Mouse (Mus musculus): ENCODE measurements around the gene Skap1.

DNA sequence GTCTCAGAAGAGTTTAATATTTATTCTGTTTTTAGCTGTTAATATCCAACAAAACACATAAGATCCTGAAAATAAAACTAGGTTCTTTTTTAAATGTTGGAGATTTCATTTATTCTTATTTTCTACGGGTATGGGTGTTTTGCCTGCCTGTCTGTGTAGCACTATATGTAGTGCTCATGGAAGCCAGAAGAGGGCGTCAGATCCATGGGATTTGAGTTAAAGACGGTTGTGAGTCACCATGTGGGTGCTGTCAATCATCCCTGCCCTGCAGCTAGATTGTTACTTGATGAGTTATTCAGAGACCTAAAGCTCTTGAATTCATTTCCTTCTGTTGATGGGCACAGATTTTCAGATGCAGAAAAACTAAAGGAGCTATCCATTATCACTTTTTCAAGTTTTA, 108.1 kb downstream of the Skap1 start:
- TF ChIP-seq CTCF (IDR thresholded peaks at IDR 0.05; ENCODE audit: extremely low read depth, insufficient read depth, low read length), result no peak
- no peak for TF ChIP-seq POLR2A (IDR thresholded peaks at IDR 0.05; ENCODE audit: extremely low read depth, insufficient read depth, low read length)
